Mouse (Mus musculus): Measurements from ENCODE around the gene Fbxo39. TPM values are rescaled to one million over a fixed set of nuclear protein-coding genes. Genes with fewer than 3 reads are reported as not detected.

Gene Fbxo39
- polyA plus RNA-seq, 1 experiment from 2014 or later: not detected

DNA sequence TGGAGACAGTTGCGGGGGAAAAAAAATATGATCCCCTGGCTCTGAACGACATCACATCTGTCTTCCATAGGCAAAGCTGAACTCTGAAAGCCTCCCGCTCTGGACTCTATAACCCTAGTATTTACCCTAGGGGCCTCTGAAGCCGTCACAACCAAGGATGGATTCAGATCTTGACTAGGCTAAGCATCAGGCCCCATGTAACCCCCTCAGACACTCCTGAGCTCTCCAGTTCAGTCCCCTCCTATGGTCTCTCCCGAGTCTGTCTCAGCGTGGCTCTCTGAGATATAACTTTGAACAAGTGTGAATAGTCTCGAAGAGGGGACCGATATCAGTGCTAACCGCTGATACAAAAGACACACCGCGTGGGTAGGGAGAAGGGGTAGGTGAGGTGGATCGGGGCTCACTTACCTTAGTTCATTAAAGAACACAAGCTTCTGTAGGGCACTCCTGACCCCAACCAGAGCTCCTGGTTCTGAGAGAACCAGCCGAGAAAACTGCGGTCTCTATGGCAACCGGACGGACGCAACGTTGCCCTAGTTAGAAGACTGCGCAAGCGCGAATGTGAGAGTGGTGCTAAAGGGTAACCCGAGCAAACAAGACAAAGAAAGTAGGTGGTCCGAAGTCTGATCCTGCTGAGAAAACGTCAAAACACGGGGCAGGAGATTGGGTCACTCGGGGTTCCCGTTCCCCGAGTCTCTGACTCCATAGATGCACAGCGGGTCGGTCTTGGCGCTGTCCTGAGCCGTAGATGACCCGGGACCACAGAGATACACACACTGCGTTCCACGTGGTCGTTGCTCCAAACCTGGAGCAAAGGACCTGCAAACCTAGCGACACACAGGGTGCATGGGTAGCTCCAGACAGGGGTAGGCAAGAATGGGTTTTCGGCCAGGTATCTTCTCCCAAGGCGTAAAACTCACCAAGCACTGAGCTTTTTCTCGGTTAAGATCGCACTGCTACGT is 47.4 kb downstream of the Fbxo39 start:
- Histone ChIP-seq H3K9ac (replicated peaks; ENCODE audit: low read depth, low read length) (0 out of 2 replicates have a peak overlapping the region, but pooled peaks have one; percentile 18), H3K4me3 (ENCODE audit: low read depth, low read length) (peak overlapping the region; percentile 39), H3K36me3 (ENCODE audit: control insufficient read depth, insufficient read depth, low read length) (no peaks in the 10 kb centered on the region), H3K4me2 (replicated peaks; ENCODE audit: low read depth, low read length) (peak overlapping the region; percentile 89), H3K27me3 (ENCODE audit: control insufficient read depth, insufficient read depth, low read length) (no peaks in the 10 kb centered on the region), H3K27ac (ENCODE audit: low read length) (no peak overlapping the region), H3K9me3 (ENCODE audit: control insufficient read depth, low read depth, low read length) (no peaks in the 10 kb centered on the region), H3K4me1 (ENCODE audit: control insufficient read depth, insufficient read depth, low read length) (0 out of 2 replicates have a peak, but pooled peaks cover 4% of the 10 kb centered on the region)
- 9% methylated on average over 42 of the region's 42 CpGs for WGBS
- peak; percentile 82; the same call in 1 of the 2 replicates for ATAC-seq (ENCODE audit: insufficient number of reproducible peaks, insufficient read depth, low FRiP score, low read depth)

DNA sequence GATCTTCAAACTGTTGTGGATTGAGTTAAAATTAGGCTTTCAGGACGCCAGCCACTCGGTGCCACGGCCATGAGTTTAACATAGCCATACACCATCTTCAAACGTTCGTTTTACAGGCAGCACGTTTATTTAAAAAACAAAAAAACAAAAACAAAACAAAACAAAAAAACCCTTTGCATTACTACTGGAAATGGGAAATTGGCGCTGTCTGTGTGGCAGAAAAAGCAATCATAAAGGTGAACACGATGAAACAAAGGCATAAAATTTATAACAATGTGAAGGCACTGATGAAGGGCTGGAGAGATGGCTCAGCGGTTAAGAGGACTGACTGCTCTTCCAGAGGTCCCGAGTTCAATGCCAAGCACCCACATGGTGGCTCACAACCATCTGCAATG is 48.1 kb downstream of the Fbxo39 start, which contains the start of gene Tekt1:
TSS of gene Tekt1 (minus strand) at position 96 of the 395 bp plus-strand sequence.
- WGBS: 39% methylated on average over 10 of the region's 10 CpGs

DNA sequence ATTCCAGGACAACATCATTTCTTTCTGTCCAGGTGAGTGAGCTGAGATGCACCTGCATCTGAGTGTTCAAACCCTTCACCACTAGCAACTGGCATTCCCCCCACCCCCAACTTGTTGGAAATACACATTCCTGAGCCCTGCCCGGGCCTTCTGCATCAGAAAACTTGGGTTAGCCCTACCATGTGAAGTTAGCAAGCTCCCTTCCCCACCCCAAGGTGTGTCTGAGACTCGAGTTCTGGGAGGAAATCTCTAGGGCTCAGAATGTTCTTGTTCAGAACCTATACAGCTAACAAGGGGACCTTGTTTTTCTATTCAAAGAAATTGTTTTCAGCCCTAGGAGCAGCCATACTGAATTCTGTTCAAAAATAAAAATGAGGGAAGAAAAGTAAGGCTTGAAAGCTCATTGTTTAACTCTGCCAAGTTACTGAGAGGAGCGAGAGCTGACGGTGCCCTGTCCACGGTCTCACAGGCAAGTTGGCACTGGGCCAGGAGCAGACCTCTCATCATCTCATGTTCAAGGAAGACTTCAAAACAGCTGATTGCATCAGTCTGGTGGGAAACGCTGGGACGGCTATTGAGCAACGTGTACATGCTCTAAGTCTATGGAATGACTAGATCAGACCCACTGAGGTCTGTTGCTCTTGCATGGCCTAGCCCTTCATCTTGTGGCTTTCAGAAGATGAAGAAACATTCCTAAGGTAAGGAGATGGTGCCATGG is 49.4 kb downstream of the Fbxo39 start:
- no peak overlapping the region for H3K4me2 ChIP-seq (replicated peaks; ENCODE audit: low read depth, low read length)
- no peaks in the 10 kb centered on the region for H3K27me3 ChIP-seq (ENCODE audit: control insufficient read depth, insufficient read depth, low read length)
- no peak overlapping the region for H3K4me3 ChIP-seq (ENCODE audit: low read depth, low read length)
- no peak overlapping the region for H3K27ac ChIP-seq (ENCODE audit: low read length)
- H3K9me3 ChIP-seq (ENCODE audit: control insufficient read depth, low read depth, low read length): no peaks in the 10 kb centered on the region
- 63% methylated on average over 8 of the region's 8 CpGs for WGBS
- no peak overlapping the region for H3K9ac ChIP-seq (replicated peaks; ENCODE audit: low read depth, low read length)
- ATAC-seq (ENCODE audit: insufficient number of reproducible peaks, insufficient read depth, low FRiP score, low read depth): no peak
- H3K4me1 ChIP-seq (ENCODE audit: control insufficient read depth, insufficient read depth, low read length): 0 out of 2 replicates have a peak, but pooled peaks cover 4% of the 10 kb centered on the region
- H3K36me3 ChIP-seq (ENCODE audit: control insufficient read depth, insufficient read depth, low read length): no peaks in the 10 kb centered on the region

More for the DNA sequence above, 48.1 kb downstream of the Fbxo39 start, which contains the start of gene Tekt1:
- H3K4me3 ChIP-seq (ENCODE audit: low read depth, low read length): peak within 1 kb of the TSS; percentile 39
- no peaks in the 10 kb centered on the region for H3K36me3 ChIP-seq (ENCODE audit: control insufficient read depth, insufficient read depth, low read length)
- no peaks in the 10 kb centered on the region for H3K27me3 ChIP-seq (ENCODE audit: control insufficient read depth, insufficient read depth, low read length)
- ATAC-seq (ENCODE audit: insufficient number of reproducible peaks, insufficient read depth, low FRiP score, low read depth): no peak
- H3K9ac ChIP-seq (replicated peaks; ENCODE audit: low read depth, low read length): 0 out of 2 replicates have a peak within 1 kb of the TSS, but pooled peaks have one; percentile 18
- no peak within 1 kb of the TSS for H3K27ac ChIP-seq (ENCODE audit: low read length)
- no peaks in the 10 kb centered on the region for H3K9me3 ChIP-seq (ENCODE audit: control insufficient read depth, low read depth, low read length)
- H3K4me1 ChIP-seq (ENCODE audit: control insufficient read depth, insufficient read depth, low read length): 0 out of 2 replicates have a peak, but pooled peaks cover 4% of the 10 kb centered on the region
- peak within 1 kb of the TSS; percentile 89 for H3K4me2 ChIP-seq (replicated peaks; ENCODE audit: low read depth, low read length)

DNA sequence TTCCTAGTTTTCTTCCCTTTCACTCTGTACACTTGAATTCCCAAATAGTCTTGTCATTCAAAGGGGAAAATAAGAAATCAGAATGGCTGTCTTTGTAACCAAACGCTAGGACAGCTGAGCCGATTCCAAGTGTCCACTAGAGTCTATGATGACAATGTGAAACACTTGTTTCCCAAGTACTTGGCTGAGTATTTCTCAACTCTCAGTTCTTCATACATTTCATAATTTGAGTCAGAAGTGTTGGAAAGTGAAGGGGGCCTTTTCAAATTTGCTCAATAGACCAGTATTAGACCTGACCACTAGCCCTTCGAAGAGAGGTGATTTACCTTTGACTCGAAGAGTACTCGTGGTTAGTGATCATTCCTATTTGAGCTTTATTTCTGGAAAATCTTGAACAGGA is 50.3 kb downstream of the Fbxo39 start:
- Histone ChIP-seq H3K9me3 (ENCODE audit: control insufficient read depth, low read depth, low read length) (no peaks in the 10 kb centered on the region), H3K4me3 (ENCODE audit: low read depth, low read length) (no peak overlapping the region)
- no peak for ATAC-seq (ENCODE audit: insufficient number of reproducible peaks, insufficient read depth, low FRiP score, low read depth)

DNA sequence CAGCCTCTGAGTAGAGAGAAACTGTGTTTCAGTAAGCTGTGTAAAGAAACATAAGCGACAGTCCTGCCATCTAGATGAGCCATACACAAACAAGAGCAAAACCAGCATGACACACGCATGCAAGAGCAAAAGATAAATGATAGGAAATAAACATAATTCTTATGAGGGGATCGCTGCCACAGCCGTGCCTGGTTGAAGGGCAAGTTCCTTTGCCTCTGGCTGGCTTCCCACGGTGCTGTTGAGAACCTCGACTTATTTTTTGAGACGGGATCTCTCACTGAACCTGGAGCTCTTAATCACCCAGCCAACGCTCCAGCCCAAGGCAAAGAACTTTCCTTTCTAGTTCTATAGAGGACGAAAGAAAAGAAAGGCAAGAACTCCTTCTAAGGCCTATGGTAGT is 51.9 kb downstream of the Fbxo39 start:
- H3K27ac ChIP-seq (ENCODE audit: low read length): no peak overlapping the region
- ATAC-seq (ENCODE audit: insufficient number of reproducible peaks, insufficient read depth, low FRiP score, low read depth): no peak
- no peak overlapping the region for H3K4me3 ChIP-seq (ENCODE audit: low read depth, low read length)
- no peaks in the 10 kb centered on the region for H3K36me3 ChIP-seq (ENCODE audit: control insufficient read depth, insufficient read depth, low read length)
- H3K9me3 ChIP-seq (ENCODE audit: control insufficient read depth, low read depth, low read length): no peaks in the 10 kb centered on the region
- no peaks in the 10 kb centered on the region for H3K27me3 ChIP-seq (ENCODE audit: control insufficient read depth, insufficient read depth, low read length)
- 0 out of 2 replicates have a peak, but pooled peaks cover 3% of the 10 kb centered on the region for H3K4me1 ChIP-seq (ENCODE audit: control insufficient read depth, insufficient read depth, low read length)
- H3K4me2 ChIP-seq (replicated peaks; ENCODE audit: low read depth, low read length): no peak overlapping the region
- WGBS: 73% methylated on average over 9 of the region's 9 CpGs
- H3K9ac ChIP-seq (replicated peaks; ENCODE audit: low read depth, low read length): no peak overlapping the region

More for the DNA sequence above, 50.3 kb downstream of the Fbxo39 start:
- Histone ChIP-seq H3K4me1 (ENCODE audit: control insufficient read depth, insufficient read depth, low read length) (0 out of 2 replicates have a peak, but pooled peaks cover 4% of the 10 kb centered on the region), H3K27me3 (ENCODE audit: control insufficient read depth, insufficient read depth, low read length) (no peaks in the 10 kb centered on the region), H3K4me2 (replicated peaks; ENCODE audit: low read depth, low read length) (no peak overlapping the region), H3K9ac (replicated peaks; ENCODE audit: low read depth, low read length) (no peak overlapping the region), H3K36me3 (ENCODE audit: control insufficient read depth, insufficient read depth, low read length) (no peaks in the 10 kb centered on the region), H3K27ac (ENCODE audit: low read length) (no peak overlapping the region)
- WGBS: 95% methylated on average over 5 of the region's 5 CpGs

DNA sequence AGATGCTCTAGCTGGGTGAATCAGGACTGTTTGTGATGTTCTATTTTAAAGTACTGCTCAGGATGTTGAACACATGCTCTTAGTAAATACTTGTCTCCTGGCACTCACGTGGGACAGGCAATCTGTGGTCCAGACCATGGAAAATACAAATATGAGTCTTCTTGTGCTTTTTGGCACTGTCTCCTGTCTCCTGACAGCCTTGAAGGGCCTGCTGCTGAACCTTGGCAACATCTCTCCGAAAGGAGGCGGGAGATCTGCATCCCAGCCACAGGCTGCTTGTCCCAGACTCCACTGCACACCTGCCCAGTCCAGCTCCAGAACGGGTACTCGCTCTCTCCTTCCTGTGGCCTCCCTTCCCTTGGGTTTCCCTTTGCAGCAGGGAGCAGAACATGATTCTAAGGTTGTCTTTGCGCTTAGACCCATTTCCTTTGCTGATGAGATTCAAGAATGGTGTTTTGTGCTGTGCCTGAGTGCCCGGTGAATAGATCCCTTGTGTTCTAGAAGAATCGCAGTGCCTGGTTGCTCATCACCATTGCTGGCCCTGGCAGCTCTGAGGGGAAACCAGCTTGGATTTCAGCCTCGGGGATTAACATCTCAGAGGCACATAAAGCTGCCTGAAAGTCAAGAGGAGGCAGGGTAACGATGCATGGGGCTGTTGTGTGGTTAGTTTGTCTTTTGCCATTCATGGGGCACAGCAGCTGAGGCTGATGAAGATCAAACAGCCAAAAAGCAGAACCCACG is 53.9 kb downstream of the Fbxo39 start:
- 60% methylated on average over 11 of the region's 11 CpGs for WGBS
- Histone ChIP-seq H3K36me3 (ENCODE audit: control insufficient read depth, insufficient read depth, low read length) (no peaks in the 10 kb centered on the region), H3K9ac (replicated peaks; ENCODE audit: low read depth, low read length) (no peak overlapping the region), H3K4me3 (ENCODE audit: low read depth, low read length) (no peak overlapping the region), H3K4me2 (replicated peaks; ENCODE audit: low read depth, low read length) (no peak overlapping the region), H3K4me1 (ENCODE audit: control insufficient read depth, insufficient read depth, low read length) (no peaks in the 10 kb centered on the region), H3K9me3 (ENCODE audit: control insufficient read depth, low read depth, low read length) (no peaks in the 10 kb centered on the region), H3K27me3 (ENCODE audit: control insufficient read depth, insufficient read depth, low read length) (no peaks in the 10 kb centered on the region), H3K27ac (ENCODE audit: low read length) (no peak overlapping the region)
- ATAC-seq (ENCODE audit: insufficient number of reproducible peaks, insufficient read depth, low FRiP score, low read depth): no peak

Data from stomach, embryonic 14.5 days (tissue).